Mouse (Mus musculus): ENCODE results near the gene Frzb. TPM values are rescaled to one million over a fixed set of nuclear protein-coding genes. Genes with fewer than 3 reads are reported as not detected.

The Frzb gene
- polyA plus RNA-seq, 1 experiment from 2014 or later: 0.24 TPM

GRCm38 (mm10) chr2:80388341-80388740 lies 59.1 kb downstream of the Frzb start:
- no peak for TF ChIP-seq CTCF (IDR thresholded peaks at IDR 0.05)
- Histone ChIP-seq H3K27ac (ENCODE audit: low read length) (no peak overlapping the region), H3K9me3 (ENCODE audit: low read length) (no peaks in the 10 kb centered on the region), H3K9ac (replicated peaks; ENCODE audit: low read depth) (no peak overlapping the region), H3K27me3 (replicated peaks; ENCODE audit: insufficient read depth, low read length) (no peaks in the 10 kb centered on the region), H3K4me1 (ENCODE audit: insufficient read depth, low read depth, low read length) (no peaks in the 10 kb centered on the region), H3K4me3 (ENCODE audit: low read depth, low read length) (no peak overlapping the region), H3K4me2 (replicated peaks; ENCODE audit: low read depth, low read length) (no peak overlapping the region), H3K36me3 (ENCODE audit: insufficient read depth, low read length) (no peaks in the 10 kb centered on the region)
- no peak for DNase-seq (ENCODE audit: low spot score)
- WGBS: 67% methylated on average over 3 of the region's 3 CpGs
- ATAC-seq: no peak

DNA sequence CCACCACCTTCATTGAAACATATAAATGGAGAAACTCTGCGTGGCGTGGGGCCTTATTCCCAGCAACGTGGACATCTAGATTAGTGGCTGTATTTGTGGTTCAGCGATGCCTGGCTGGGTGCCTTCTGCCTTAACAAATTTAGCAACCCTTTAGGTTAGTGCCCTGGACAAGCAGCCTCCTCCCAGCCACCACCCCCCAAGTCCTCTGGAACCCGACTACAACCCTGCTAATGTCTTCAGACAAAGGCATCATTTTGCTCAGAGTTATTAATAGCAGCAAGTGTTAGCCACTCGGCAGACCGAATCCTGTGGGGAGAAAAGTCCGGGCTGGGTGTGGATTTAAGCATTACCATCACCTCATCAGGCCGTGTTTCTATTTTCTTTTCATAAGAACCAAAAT lies 59.8 kb downstream of the Frzb start:
- Histone ChIP-seq H3K36me3 (ENCODE audit: insufficient read depth, low read length) (no peaks in the 10 kb centered on the region), H3K9ac (replicated peaks; ENCODE audit: low read depth) (no peak overlapping the region), H3K4me1 (ENCODE audit: insufficient read depth, low read depth, low read length) (no peaks in the 10 kb centered on the region), H3K4me3 (ENCODE audit: low read depth, low read length) (no peak overlapping the region), H3K27ac (ENCODE audit: low read length) (no peak overlapping the region), H3K4me2 (replicated peaks; ENCODE audit: low read depth, low read length) (no peak overlapping the region), H3K9me3 (ENCODE audit: low read length) (no peaks in the 10 kb centered on the region), H3K27me3 (replicated peaks; ENCODE audit: insufficient read depth, low read length) (no peaks in the 10 kb centered on the region)
- DNase-seq (ENCODE audit: low spot score): no peak
- TF ChIP-seq CTCF (IDR thresholded peaks at IDR 0.05) (no peak), EP300 (IDR thresholded peaks at IDR 0.05) (no peak)
- no peak for ATAC-seq
- 55% methylated on average over 9 of the region's 9 CpGs for WGBS

DNA sequence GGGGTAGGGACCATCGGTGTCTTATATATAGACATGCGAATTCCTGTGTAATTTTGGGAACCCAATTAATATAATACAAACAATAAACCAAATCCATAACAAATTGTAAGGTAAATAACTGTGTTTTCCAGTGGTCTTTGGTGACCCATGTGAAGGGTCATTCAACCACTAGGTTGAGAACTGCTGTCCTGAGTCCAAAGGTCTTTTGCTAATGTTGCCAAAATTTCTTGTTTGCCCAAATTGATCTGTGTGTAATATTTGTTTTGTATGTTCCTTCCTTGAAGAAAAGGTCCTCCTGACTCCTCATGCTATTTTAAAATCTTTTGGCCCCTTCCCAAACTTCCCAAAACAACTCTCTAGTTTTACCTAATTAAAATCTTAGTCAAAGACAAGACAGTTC lies 61.2 kb downstream of the Frzb start:
- Histone ChIP-seq H3K27me3 (replicated peaks; ENCODE audit: insufficient read depth, low read length) (no peaks in the 10 kb centered on the region), H3K27ac (ENCODE audit: low read length) (no peak overlapping the region), H3K9me3 (ENCODE audit: low read length) (no peaks in the 10 kb centered on the region), H3K4me2 (replicated peaks; ENCODE audit: low read depth, low read length) (no peak overlapping the region), H3K36me3 (ENCODE audit: insufficient read depth, low read length) (no peaks in the 10 kb centered on the region), H3K4me3 (ENCODE audit: low read depth, low read length) (no peak overlapping the region), H3K9ac (replicated peaks; ENCODE audit: low read depth) (no peak overlapping the region), H3K4me1 (ENCODE audit: insufficient read depth, low read depth, low read length) (no peaks in the 10 kb centered on the region)
- DNase-seq (ENCODE audit: low spot score) (no peak), ATAC-seq (no peak)
- no peak for TF ChIP-seq CTCF (IDR thresholded peaks at IDR 0.05)
- TF ChIP-seq EP300 (IDR thresholded peaks at IDR 0.05): no peak
- 96% methylated on average over 2 of the region's 2 CpGs for WGBS

DNA sequence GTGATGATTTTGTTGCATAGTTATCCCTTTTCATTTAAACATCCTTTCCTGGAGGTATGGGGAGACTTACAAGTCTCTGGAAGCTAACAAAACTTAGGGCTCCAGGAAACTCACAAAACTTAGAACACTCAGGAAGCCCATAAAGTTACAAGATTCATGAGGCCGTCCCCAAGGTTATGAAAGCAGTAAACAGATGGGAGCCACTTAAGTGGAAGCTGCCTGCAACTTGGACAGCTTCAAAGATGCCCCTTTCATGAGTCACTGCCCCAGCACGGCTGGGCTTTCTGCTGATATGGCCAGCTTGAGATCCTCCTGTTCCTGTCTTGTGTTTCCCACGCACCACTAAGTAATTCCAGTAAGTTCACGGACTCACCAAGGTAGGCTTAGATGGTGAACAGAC lies 63.0 kb downstream of the Frzb start:
- Histone ChIP-seq H3K36me3 (ENCODE audit: insufficient read depth, low read length) (no peaks in the 10 kb centered on the region), H3K4me3 (ENCODE audit: low read depth, low read length) (no peak overlapping the region), H3K27me3 (replicated peaks; ENCODE audit: insufficient read depth, low read length) (no peaks in the 10 kb centered on the region), H3K4me2 (replicated peaks; ENCODE audit: low read depth, low read length) (no peak overlapping the region), H3K27ac (ENCODE audit: low read length) (no peak overlapping the region), H3K9me3 (ENCODE audit: low read length) (no peaks in the 10 kb centered on the region), H3K4me1 (ENCODE audit: insufficient read depth, low read depth, low read length) (no peaks in the 10 kb centered on the region), H3K9ac (replicated peaks; ENCODE audit: low read depth) (no peak overlapping the region)
- TF ChIP-seq CTCF (IDR thresholded peaks at IDR 0.05): no peak
- TF ChIP-seq EP300 (IDR thresholded peaks at IDR 0.05): no peak
- no peak for ATAC-seq
- 56% methylated on average over 4 of the region's 4 CpGs for WGBS
- DNase-seq (ENCODE audit: low spot score): no peak

- no peak for ATAC-seq
- 87% methylated on average over 5 of the region's 5 CpGs for WGBS
- DNase-seq (ENCODE audit: low spot score): no peak
- no peak overlapping the region for H3K4me3 ChIP-seq (ENCODE audit: low read depth, low read length)
- TF ChIP-seq EP300 (IDR thresholded peaks at IDR 0.05): no peak
- no peak overlapping the region for H3K27ac ChIP-seq (ENCODE audit: low read length)
- H3K4me2 ChIP-seq (replicated peaks; ENCODE audit: low read depth, low read length): no peak overlapping the region
- no peaks in the 10 kb centered on the region for H3K9me3 ChIP-seq (ENCODE audit: low read length)
- no peaks in the 10 kb centered on the region for H3K4me1 ChIP-seq (ENCODE audit: insufficient read depth, low read depth, low read length)
- no peaks in the 10 kb centered on the region for H3K36me3 ChIP-seq (ENCODE audit: insufficient read depth, low read length)
- H3K9ac ChIP-seq (replicated peaks; ENCODE audit: low read depth): no peak overlapping the region
- no peaks in the 10 kb centered on the region for H3K27me3 ChIP-seq (replicated peaks; ENCODE audit: insufficient read depth, low read length)
These were observed 67.6 kb downstream of the Frzb start for GRCm38 (mm10) chr2:80379848-80380247.

DNA sequence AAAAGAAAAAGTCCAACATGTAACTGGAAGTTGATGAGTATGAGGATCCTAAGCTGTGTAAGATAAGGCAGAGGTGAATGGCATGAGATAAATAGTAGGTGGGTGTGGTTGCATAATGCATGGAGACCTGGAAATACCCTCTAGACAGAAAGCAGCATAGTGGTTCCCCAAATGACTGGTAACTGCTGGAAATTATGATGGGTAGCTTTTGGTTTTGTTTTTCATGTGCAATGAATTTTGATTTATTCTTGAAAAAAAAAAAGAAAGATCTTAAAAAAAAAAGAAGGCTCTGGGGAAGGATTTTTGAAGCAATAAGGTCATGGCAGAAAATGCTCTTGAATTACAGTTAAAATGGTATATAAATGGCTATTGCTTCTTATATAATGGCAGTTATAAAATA lies 72.5 kb downstream of the Frzb start:
- no peaks in the 10 kb centered on the region for H3K4me1 ChIP-seq (ENCODE audit: insufficient read depth, low read depth, low read length)
- no peak overlapping the region for H3K9ac ChIP-seq (replicated peaks; ENCODE audit: low read depth)
- H3K27me3 ChIP-seq (replicated peaks; ENCODE audit: insufficient read depth, low read length): no peaks in the 10 kb centered on the region
- H3K4me3 ChIP-seq (ENCODE audit: low read depth, low read length): no peak overlapping the region
- H3K36me3 ChIP-seq (ENCODE audit: insufficient read depth, low read length): no peaks in the 10 kb centered on the region
- TF ChIP-seq EP300 (IDR thresholded peaks at IDR 0.05): no peak
- no peak for TF ChIP-seq CTCF (IDR thresholded peaks at IDR 0.05)
- no peak overlapping the region for H3K4me2 ChIP-seq (replicated peaks; ENCODE audit: low read depth, low read length)
- DNase-seq (ENCODE audit: low spot score) (no peak), ATAC-seq (no peak)
- H3K9me3 ChIP-seq (ENCODE audit: low read length): no peaks in the 10 kb centered on the region
- H3K27ac ChIP-seq (ENCODE audit: low read length): no peak overlapping the region

DNA sequence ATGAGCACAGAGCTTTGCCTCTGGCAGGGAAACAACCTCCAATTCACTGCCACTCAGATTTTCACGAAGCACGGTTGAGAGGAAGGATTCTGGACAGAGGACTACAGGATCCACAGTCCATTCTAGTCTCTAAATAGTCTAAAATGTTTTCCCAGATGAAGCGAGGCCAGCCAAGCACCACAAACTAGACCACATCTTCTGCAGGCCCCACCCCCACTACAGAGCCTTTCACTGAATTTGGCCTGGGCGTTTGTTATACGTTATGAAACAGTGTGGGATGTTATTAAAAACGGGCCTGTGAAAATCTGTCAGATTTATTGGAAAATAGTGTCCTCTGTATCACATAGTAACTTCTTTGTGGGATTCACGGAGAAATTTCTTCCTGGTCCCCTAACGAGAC lies 76.0 kb downstream of the Frzb start:
- no peaks in the 10 kb centered on the region for H3K27me3 ChIP-seq (replicated peaks; ENCODE audit: insufficient read depth, low read length)
- H3K4me3 ChIP-seq (ENCODE audit: low read depth, low read length): no peak overlapping the region
- no peak overlapping the region for H3K27ac ChIP-seq (ENCODE audit: low read length)
- H3K9me3 ChIP-seq (ENCODE audit: low read length): no peaks in the 10 kb centered on the region
- H3K9ac ChIP-seq (replicated peaks; ENCODE audit: low read depth): no peak overlapping the region
- TF ChIP-seq EP300 (IDR thresholded peaks at IDR 0.05) (no peak), CTCF (IDR thresholded peaks at IDR 0.05) (no peak)
- DNase-seq (ENCODE audit: low spot score) (no peak), ATAC-seq (no peak)
- H3K36me3 ChIP-seq (ENCODE audit: insufficient read depth, low read length): no peaks in the 10 kb centered on the region
- H3K4me2 ChIP-seq (replicated peaks; ENCODE audit: low read depth, low read length): no peak overlapping the region
- H3K4me1 ChIP-seq (ENCODE audit: insufficient read depth, low read depth, low read length): no peaks in the 10 kb centered on the region
- WGBS: 81% methylated on average over 8 of the region's 8 CpGs

Other genes with a start within 250 kb of the Frzb start
- gene Prdx6b, start 155.2 kb downstream of the Frzb start, polyA plus RNA-seq (2015; fragmentation: Nextera tagmentation; extraction: Ambion mirVana): 0.05 TPM in 1 of 2 replicates, not detected in the other
- gene Dnajc10, start 132.2 kb downstream of the Frzb start, polyA plus RNA-seq (2015; fragmentation: Nextera tagmentation; extraction: Ambion mirVana): 43.8 and 47.2 TPM in 2 replicates
- 49.0 and 52.3 TPM in 2 replicates for gene Nckap1, start 133.8 kb upstream of the Frzb start, polyA plus RNA-seq (2015; fragmentation: Nextera tagmentation; extraction: Ambion mirVana)
- 10.0 and 11.1 TPM in 2 replicates for gene Dusp19, start 169.4 kb upstream of the Frzb start, polyA plus RNA-seq (2015; fragmentation: Nextera tagmentation; extraction: Ambion mirVana)
- 18.0 and 21.2 TPM in 2 replicates for gene Nup35, start 169.6 kb upstream of the Frzb start, polyA plus RNA-seq (2015; fragmentation: Nextera tagmentation; extraction: Ambion mirVana)